Mouse (Mus musculus) regulatory T cell (primary cell): ENCODE measurements around the gene Rorc.

ENCODE experiments used
- in situ Hi-C: fragments of 300-600 bp; cut with MboI, MseI; formaldehyde crosslinking; loops from one replicate; pipeline ENCODE4 v1.15.1; 2025; ENCODE audit warnings: high pct_unique_total_duplicates

Gene Rorc

DNA sequence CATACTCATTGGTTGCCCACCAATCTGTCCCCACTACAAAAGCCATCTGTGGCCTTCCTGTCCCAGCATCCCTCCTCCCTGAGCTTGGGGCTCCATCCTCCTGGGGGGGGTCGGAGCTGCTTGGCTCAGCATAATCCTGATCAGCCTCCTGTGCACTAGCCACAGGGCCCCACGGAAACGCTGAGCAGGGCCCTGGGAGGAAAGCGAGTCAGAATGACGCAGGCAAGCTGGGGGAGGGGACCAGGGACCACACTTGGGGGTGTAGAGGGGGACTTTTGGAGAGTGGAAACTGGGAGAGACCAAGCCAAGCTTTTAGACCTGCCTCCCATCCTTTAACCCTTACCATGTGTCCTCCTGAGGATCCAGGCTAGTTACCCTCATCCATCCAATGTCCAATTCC is 3.3 kb downstream of the Rorc start:
- in situ Hi-C loops: loop anchor here (5.0 to 25.0 kb wide), 2 partner anchors 66 to 1911 kb away; partner anchors contain the start of genes Fcgr1, Mrpl9 and Oaz3

DNA sequence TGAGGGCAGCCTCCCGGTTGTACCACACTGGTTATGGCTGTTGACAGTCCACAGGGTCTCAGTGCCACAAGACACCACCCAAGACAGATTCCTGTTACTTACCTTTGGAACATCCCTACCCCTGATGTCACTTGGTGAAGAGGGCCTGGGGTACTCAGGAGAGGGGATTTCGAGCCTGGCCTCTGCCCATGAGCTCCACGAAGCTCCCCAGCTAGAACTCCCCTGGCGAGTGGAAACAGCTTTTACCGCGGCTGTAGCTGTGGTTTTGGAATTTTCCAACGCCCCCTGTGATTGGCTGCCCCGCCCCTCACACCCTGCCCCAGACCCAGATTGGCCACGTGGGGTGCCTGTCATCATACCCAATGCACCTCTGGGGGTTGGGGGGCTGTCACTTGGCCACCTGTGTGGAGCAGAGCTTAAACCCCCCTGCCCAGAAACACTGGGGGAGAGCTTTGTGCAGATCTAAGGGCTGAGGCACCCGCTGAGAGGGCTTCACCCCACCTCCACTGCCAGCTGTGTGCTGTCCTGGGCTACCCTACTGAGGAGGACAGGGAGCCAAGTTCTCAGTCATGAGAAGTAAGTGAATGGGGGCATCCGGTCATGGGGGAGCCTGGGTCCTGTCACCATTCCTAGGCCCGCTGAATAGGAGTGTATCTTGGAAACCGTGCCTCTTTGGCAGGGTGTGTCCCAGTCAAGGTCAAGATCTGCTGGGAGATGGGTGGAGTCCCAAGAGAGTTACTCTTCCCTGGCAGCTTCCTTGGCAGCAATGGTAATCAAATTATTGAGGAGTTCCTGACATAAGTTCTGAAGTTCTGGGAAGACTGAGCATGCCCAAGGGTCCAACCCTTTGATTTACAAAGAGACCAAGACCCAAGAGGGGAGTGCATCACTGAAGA is 4.7 kb downstream of the Rorc start:
- in situ Hi-C loops: loop anchor here (5.0 to 25.0 kb wide), 2 partner anchors 65 to 1910 kb away; partner anchors contain the start of genes Fcgr1, Mrpl9 and Oaz3

DNA sequence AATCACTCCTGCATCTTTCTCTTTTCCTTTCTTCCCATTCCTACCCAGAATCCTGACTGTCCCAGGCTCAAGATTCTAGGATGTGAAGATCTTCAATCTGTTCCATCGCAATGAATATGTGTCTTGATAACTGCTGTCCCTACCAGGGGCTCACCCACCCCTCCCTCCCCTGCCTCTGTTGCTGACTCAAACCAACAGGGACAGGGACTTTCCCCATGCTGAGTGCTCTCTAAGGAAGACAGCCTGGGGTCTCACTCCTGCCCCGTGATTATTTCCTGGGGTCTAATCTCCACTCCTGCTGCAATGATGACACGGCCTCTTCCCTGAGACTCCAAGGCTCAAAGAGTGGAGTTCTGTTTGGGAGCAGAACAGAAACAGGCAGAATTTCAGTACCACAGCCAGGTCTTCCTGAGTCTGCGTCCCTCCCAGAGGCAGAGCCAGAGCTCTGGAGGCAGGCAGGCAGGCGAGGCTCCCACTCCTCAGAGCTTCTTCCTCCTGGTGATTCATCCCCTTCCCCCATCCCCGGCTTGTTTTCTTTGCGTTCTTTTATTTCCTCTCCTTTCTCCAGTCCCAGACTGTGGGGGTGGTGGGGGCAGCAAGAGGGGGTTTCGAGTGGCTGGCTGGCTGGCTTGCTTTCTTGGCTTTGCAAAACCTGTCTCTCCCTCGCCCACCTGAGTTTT is 7.4 kb downstream of the Rorc start:
- in situ Hi-C loops: loop anchor here (5.0 to 25.0 kb wide), 2 partner anchors 62 to 1907 kb away; partner anchors contain the start of genes Fcgr1, Mrpl9 and Oaz3

DNA sequence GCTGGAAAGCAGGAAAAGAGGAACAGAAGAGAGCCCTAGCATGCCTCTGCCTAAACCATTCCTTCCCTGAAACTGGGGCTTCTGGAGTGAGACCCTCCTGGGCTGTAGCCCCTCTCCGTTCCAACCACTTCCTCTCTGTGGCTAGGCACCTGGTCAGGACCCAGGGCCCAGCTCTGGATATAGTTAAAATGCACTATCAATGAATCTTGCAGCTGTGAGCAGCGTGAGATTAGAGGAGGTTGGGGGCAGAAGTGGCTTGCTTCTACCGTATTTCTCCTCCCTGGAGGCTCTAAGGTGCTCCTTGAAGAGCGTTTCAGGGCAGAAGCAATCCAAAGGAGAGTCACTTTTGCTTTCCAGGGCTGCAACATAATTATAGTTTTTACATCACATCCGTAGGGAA is 9.7 kb downstream of the Rorc start:
- in situ Hi-C loops: loop anchor here (25.0 kb wide), 1 partner anchor 1905 kb away; the partner anchor contains the start of gene Fcgr1

DNA sequence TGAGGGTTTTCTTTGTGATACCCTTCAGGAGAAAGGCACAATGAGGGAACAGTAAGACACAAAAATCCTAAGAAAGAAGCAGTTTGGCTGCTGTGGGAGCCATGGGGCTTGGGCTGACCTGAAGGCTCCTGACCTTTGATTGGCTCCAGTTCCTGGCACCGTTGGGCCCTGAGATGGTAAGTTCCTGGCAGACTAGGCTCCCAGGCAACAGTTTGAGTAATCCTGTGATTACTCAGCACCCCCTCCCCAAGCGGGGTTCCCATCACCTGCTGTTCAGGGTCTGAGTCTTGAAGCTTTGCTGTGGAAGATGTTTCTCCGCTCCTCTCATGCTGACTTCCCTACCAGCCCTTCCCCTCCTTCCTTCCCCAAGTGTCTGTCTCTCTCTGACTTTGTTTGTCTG is 10.9 kb downstream of the Rorc start:
- in situ Hi-C loops: loop anchor here (25.0 kb wide), 1 partner anchor 1904 kb away; the partner anchor contains the start of gene Fcgr1

DNA sequence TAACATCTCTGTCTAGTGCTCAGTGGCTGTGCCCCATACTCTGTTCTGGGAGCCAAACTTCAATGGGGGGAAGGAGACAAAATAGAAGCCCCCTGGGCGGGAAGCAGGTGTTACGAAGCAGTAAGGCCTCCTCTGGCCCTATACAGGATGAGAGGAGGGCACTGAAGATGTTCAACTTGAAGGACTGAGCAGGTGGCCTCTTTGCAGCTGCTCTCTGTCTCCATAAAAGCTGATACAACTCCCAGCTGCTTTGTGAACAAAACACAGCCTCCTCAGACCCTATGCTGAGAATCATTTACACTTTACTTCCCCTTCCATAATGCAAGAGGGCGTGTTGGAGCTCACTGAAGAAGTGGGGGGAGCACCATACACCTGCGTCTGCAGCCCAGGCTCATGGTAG is 14.1 kb downstream of the Rorc start:
- in situ Hi-C loops: loop anchor here (25.0 kb wide), 1 partner anchor 1901 kb away; the partner anchor contains the start of gene Fcgr1

DNA sequence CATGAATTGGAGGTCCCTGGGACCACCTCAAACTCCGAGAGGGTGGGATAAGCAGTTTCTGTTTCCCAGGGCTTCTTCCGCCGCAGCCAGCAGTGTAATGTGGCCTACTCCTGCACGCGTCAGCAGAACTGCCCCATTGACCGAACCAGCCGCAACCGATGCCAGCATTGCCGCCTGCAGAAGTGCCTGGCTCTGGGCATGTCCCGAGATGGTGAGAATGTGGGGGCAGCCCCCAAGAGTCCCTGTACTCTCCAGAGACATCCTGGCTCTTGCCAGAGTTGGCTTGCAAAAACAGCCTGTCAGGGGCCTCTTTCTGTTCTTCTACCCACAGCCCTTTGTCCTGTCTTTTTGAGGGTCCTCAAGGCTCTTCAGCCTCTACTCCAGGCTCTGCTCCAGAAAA is 14.8 kb downstream of the Rorc start:
- in situ Hi-C loops: loop anchor here (25.0 kb wide), 1 partner anchor 1900 kb away; the partner anchor contains the start of gene Fcgr1

DNA sequence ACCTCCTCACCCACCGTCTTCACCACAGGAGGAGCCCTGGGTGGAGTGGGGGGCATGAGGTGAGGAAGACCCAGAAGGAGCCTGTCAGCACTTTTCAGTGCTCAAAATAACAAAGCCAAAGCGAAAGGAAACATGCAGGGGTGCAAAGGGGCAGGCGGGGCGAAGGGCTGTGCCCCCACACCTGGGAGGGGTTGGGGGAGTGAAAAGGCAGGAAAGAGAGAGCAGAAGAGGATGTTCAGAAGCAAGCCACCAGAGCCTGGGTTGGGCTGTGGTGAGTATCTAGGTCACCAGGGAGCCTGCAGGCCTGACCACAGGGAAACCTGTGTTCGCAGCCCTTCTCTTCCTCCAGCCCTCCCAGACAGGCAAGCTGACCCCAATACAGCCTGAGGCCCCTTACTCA is 15.5 kb downstream of the Rorc start:
- in situ Hi-C loops: loop anchor here (25.0 kb wide), 1 partner anchor 1899 kb away; the partner anchor contains the start of gene Fcgr1

DNA sequence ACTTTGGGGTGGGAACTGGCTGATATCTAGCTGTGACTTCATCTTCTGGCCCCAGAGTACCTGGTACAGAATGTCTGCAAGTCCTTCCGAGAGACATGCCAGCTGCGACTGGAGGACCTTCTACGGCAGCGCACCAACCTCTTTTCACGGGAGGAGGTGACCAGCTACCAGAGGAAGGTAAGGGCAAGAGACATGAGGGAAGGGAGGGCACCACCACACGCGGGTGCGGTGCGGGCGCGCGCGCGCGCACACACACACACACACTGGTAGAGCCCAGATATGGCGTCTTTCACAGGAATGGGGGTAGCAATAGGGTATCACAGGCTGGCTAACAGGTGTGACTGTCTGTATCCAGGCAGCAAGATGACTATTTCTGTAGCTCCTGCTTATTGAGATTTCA is 16.8 kb downstream of the Rorc start:
- in situ Hi-C loops: loop anchor here (25.0 kb wide), 1 partner anchor 1898 kb away; the partner anchor contains the start of gene Fcgr1

DNA sequence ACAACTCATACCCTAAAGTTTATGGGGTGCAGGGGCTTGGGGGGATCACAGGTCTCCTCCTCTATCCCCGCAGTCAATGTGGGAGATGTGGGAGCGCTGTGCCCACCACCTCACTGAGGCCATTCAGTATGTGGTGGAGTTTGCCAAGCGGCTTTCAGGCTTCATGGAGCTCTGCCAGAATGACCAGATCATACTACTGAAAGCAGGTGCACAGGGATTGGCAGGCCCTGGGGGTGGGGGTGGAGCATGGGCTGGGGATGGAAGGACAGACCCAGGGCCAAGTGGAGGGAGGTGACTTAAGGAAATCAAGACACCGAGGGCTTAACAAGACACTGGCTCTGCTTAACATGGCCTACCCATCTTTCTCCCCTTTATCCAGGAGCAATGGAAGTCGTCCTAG is 18.4 kb downstream of the Rorc start:
- in situ Hi-C loops: loop anchor here (25.0 kb wide), 1 partner anchor 1896 kb away; the partner anchor contains the start of gene Fcgr1

DNA sequence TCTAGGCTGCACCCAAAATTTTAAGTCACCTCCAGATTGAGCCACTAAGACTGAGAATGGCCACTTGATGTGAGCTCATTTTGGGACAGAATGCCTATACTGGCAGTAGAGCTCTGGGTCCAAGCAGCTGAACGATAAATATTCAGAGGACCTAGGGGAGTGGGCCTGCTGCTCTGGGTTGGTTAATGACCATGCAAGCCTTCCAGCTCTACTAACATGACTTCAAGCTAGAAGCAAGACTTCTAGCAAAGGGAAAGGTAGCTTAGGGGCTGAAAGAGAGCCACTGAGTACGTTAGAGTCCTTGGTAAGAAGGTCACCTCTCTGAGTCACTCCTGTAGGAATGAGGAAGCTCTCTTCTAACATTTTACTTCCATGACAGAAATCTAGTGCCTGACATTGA is 19.5 kb downstream of the Rorc start:
- in situ Hi-C loops: loop anchor here (25.0 kb wide), 1 partner anchor 1895 kb away; the partner anchor contains the start of gene Fcgr1

DNA sequence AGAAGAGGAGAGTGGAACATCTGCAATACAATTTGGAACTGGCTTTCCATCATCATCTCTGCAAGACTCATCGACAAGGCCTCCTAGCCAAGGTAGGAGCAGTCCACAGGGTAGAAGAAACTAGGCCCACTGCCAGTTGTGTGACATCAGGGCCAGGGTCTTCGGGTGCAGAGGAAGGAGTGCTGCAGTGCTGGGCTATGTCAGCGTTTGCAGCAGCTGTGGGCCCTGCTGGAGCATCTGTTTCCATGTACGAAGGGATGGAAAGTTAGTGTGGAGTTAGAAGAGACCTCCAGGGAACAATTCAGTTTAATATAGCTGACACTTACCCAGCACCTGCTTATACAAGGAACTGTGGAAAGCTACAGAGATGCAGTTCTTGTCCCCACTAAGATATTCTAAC is 20.5 kb downstream of the Rorc start:
- in situ Hi-C loops: loop anchor here (25.0 kb wide), 1 partner anchor 1894 kb away; the partner anchor contains the start of gene Fcgr1

DNA sequence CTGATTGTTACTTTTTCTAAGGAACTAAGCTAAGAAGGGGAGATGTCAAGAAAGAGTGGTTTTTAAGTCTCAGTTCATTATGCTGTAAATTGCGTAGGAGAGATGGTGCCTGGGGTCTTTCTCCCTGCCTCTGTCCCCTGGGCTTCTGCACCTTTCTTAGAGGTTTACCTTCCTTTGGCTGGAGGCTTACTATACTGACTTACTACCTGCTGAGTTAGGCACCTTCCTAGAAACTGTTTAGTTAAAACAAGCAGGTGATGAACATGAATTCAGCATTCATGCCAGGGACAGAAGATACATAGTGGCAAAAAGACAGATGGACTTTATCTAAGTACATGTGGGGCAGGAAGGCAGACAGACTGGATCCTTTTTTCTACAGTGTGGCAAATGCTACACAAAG is 23.7 kb downstream of the Rorc start:
- in situ Hi-C loops: loop anchor here (25.0 kb wide), 1 partner anchor 1891 kb away; the partner anchor contains the start of gene Fcgr1

DNA sequence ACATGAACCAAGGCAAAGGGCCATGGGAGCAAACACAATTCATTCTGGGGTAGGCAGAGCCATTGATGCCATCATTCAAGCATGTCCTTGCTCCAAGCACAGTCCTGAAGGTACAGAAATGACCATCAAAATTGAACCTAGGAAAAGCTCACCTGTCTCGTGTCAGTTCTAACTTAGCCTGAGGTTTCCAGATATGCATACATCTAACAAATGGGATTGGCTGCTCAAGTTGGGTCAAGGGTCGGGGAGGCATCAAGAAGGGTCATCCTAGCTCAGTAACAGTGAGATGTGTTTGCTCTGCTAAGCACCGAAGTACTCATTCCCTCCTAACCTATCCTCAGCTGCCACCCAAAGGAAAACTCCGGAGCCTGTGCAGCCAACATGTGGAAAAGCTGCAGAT is 24.3 kb downstream of the Rorc start:
- in situ Hi-C loops: loop anchor here (25.0 kb wide), 1 partner anchor 1890 kb away; the partner anchor contains the start of gene Fcgr1

DNA sequence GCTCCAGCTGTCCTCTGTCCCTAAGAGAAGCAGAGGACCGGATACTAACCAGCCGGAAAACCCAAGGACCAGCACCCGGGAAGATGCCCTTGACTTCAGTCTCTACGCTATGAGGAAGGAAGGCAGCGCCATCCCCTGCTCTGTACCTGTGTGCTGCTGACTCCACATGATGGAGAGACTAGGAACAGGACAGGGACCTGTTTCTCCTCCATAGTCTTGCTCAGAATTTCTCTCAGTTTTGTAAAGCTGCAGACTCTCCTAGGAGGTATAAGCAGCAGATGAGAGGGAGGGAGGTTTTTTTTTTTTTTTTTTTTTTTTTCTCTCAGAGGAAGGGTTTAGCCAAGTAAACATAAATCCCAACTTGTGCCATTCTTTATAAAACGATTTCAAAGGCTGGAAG is 25.6 kb downstream of the Rorc start, which contains the start of gene Lingo4:
Lingo4 (plus strand) TSS at position 301 of the 400 bp plus-strand sequence.
- in situ Hi-C loops: loop anchor here (25.0 kb wide), 1 partner anchor 1889 kb away; the partner anchor contains the start of gene Fcgr1

DNA sequence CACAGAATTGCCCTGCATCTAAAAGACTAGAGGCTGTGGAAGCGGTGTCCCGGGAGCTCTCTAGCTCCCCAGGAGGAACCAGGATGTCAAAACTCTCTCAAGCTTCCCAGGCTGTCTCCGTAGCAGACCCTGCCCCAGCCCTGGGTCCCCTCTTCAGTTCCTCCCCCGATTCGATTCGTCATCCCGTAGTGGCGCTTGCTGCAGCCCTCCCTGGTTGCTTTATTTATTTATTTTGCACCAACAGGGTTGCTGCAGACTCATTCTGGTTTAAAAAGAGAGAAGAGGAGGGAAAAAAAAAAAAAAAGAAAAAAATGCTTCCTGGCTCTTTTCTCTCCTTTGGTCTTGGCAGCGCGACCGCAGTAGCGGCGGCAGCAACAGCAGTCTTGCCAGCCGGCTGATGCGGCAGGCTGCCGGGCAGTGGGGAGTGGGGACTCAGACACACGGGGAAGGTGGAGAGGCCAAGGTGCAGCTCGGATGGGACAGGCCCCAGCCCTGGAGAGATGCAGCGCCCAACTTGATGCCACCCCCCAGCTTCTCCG is 26.4 kb downstream of the Rorc start:
- in situ Hi-C loops: loop anchor here (25.0 kb wide), 1 partner anchor 1888 kb away; the partner anchor contains the start of gene Fcgr1

DNA sequence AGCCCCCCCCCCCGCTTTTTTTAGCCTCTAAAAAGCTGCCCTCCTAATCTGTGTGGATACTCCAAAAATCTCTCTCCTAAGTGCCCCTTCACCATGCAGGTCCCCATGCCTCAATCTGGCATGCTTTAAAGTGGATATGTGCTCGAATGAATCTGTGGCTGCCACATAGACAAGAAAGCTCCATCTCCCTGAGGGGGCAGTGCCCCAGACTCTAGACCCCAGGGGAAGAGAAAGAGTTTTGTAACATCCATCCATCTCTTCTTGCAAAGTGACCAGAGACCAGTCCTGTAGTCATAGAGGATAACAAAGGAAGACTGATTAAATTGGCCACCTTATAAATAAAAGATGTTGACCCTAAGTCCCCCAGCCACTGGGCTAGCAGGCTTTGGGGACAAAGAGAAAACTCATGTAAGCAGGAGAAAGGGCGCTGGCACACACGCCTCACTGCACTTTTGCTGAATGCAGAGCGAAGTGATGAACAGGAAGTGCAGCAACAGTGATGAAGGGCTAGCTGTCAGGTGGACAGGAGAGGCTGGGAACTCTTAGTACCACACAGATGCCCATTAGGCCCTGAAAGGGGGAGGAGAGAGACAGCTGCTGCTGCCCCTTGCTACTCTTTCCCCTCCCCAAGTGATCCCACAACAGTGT is 27.2 kb downstream of the Rorc start:
- in situ Hi-C loops: loop anchor here (25.0 kb wide), 1 partner anchor 1888 kb away; the partner anchor contains the start of gene Fcgr1

DNA sequence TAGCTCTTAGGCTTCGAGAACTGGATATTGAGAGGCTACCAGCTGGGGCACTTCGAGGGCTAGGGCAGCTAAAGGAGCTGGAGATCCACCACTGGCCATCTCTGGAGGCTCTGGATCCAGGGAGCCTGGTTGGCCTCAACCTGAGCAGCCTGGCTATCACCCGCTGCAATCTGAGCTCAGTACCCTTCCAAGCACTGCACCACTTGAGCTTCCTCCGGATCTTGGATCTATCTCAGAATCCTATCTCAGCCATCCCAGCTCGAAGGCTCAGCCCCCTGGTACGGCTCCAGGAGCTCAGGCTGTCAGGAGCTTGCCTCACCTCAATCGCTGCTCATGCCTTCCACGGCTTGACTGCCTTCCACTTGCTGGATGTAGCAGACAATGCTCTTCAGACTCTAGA is 29.9 kb downstream of the Rorc start:
- in situ Hi-C loops: no loop called here

DNA sequence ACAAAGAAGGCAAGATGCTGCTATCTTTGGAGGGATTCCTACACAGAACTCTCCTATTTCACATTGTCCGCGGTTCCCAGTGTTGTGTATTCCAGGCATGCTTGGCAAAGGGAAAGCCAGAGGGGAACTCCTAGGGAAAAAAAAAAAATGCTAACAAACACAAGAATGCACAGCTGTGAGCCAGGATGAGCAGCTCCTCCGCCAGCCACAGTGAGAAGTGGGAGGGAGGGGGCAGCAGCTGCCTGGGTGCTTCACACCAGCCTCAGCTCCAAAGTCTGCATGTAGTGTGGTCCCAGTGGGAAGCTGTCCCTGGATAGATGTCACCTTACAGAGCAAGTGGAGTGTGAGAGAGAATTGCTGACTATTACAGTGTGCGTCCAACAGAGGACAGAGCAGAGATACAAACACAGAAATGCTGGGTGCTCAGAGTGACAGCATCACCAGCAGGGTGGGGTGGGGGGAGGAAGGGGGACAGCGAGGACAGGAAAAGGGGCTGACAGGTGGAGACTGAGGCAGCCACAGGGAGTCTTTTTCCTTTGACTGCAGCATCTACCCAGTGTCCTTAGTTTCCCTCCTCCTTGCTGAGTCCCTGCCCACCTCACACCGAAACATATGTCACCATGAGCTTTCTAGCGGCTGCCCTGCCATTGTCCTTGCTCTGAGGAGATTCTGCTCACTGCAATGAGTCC is 31.9 kb downstream of the Rorc start:
- in situ Hi-C loops: no loop called here

DNA sequence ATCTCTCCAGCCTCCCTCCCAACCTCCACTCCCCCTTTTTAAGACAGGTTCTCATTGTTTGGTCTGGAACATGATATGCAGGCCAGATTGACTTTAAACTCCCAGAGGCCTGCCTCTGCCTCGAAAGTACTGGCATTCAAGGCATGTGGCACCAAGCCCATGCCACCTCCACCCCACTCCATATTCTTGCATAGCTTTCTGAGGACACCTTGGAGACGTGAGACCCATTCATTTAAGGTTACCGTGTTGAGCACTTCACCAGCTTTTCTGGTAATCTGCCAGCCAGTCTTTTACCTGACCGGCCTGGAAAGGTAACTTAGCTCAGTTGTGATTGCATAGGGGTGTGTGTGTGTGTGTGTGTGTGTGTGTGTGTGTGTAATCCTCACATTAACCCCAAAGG is 33.0 kb downstream of the Rorc start:
- in situ Hi-C loops: no loop called here
